Mouse (Mus musculus) frontal cortex, postnatal 10 days (tissue): ENCODE data around the gene Ttc28.

ENCODE experiments used
- DNase-seq, 2 experiments: peaks; one replicate each; pipeline ENCODE4 v3.0.0; 2022; ENCODE audit warnings: low spot score in 2 of 2, mixed read lengths in 1 of 2

Gene Ttc28

DNA sequence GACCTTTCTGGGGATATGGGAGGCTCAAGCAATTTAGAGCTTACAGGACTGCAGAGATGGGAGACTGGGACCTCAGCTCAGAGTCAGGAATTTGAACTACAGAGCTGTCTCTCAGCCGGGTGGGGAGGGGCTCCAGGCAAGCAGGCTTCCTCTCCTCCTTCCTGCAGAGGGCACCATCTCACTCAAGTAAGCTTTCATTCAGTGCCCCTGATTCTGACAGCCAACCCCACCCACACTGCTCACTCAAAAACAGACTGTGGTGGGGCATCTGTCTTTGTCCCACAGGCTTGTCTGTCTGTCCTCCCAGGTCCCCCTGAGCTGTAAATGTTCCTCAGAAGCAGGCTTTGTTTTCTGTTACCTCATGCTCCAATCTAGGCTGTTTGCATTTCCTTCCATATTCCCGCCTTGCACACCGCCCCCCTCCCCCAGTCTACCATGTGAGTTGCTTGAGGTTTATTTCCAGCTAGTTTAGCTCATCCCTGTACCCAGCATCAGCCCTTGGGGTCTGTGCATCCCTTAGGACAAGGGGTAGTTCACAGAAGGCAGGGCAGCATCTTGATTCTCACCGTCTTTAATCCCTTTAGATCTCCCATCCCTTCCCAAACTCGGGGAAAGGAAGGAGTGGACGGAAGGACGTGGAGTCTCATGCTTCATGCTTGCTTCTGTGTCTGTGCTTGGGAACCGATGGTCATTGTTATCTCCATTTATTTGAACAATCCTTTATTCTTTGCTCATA, 328.5 kb downstream of the Ttc28 start:
- DNase-seq: no peak

DNA sequence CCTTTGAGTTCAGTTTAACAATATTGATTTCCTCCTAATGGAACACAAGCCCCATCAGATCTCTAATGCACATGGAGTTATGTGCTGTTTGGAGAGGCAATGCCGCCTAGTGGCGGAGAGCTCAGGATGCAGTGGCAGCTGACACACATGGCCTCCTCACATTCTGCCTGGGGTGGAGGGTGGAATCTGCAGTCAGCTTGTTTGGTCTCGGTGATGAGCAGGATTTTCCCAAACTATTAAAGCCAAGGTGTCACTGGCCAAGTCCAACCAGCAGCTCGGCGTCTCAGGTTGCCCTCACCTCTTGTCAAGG, 329.0 kb downstream of the Ttc28 start:
- peak in 1 of 2 experiments; percentile 57 for DNase-seq

GRCm38 (mm10) chr5:111213935-111214450, 334.4 kb downstream of the Ttc28 start:
- no peak for DNase-seq

GRCm38 (mm10) chr5:111214890-111215289, 335.3 kb downstream of the Ttc28 start:
- no peak for DNase-seq

GRCm38 (mm10) chr5:111215722-111216121, 336.1 kb downstream of the Ttc28 start:
- no peak for DNase-seq

DNA sequence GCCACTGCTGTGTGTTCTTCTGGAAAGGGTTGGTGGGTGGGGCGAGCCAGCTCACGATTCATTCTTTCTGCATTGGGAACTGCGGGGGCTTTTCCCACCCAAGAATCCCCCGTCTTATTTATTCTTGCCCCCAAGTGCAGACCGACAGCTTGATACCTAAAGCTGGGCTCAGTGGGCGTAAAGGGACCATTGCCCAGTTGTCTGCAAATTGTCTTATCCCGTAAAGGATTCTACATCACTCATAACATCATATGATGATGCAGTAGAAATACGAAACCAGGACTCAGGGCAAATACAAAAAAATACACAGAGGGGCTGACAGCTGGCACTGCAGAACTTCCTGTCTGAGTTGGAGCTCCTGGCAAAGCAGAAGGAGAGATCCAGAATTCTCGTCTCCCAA, 336.6 kb downstream of the Ttc28 start:
- DNase-seq: no peak

DNA sequence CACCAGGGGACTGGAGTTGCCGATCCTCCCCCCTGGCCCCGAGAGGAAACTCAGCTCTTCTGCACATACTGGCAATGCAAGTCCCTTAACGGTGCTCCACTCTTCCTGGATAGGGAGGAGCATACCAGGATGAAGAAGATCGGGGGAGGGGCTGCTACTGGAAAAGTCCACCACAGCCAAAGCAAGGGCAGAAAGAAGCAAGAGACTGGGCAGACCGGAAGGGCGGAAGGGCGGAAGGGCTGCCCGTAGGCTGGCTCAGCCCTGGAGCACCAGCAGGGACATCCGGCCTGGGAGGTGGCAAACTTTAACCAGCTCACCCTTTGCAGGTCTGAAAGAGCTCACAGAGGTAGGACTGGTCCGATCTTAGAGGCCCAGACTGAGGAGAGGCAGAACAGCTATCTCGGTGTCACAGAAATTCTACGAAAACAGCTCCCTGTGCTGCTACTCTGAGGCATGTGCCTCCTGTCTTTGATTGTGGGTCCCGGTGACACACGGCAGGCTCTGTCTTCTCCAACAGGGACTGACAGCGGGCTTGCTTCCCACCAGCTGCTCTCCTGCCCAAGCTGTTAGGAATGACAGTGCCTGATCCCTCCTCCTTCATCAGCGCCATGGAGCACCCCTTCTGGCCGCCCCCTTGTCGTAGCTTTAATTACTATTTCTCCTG, 338.0 kb downstream of the Ttc28 start:
- DNase-seq: no peak

- DNase-seq: no peak
Observed at GRCm38 (mm10) chr5:111218111-111218891, 338.7 kb downstream of the Ttc28 start.

DNA sequence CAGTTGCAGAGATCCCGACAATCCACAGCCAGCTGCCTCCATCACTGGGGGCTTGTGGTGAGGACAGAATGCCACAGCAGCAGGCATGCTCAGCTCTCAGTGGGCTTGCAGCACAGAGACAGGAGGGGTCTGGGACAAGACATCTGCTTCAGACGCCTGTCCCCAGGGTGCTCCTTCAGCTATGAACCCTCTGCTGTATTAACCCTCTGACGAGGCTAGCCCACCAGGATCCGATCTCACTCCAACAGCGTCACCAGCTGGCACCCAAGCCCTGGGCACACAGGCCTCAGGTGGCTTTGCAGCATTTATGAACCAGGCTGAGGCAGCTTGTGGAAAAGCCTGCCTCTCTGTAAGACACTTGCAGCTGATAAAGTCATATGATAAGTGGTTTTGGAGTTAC, 339.4 kb downstream of the Ttc28 start:
- no peak for DNase-seq

DNA sequence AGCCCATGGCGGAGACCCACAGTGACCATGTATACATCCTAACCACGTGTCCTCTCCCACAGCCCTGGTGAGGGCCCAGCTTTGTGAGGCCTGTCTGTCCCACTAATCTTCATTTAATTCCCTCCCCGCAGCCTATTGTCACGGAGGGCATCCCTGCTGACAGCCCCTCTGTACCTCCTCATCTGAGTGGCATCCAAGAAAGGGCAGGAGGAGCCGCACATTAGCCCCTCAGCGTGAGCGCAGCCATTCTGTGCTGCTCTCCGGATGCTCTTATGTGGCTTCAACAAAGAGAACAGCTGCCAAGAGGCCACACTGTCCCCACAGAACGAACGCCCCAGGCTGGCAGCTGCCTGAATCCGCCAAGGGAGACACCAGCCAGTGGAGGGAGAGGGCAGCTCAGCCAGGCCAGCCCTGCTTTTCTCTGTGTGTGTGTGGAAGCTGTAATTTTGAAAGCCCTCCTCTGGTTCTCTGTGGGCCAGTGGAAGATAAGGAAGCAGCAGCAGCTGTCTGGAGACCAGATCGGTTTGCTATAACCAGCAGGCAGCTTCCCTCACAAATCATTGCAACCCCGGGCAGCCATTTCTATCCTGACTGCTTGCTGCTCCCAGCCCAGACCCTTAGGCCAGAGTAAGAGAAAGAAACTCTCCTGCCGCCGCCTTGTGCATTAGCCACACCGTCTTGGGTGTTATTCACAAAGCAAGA, 341.2 kb downstream of the Ttc28 start:
- no peak for DNase-seq

- no peak for DNase-seq
Observed at GRCm38 (mm10) chr5:111222820-111223219, 343.2 kb downstream of the Ttc28 start.

DNA sequence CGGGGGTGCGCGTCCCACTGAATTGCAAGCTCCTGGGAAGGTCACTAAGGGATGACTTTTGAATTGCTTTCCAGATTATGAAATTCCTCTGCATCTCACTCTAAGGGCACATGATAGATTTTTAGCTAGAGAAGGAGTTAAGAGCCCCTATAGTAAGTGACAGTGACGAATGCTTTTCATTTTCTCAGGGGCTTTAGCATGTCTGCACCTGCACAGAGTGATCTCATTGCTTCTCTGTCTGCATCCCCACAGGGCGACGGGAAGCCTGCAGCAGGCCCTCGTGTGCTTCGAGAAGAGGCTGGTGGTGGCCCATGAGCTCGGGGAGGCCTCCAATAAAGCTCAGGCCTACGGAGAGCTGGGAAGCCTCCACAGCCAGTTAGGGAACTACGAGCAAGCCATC, 345.7 kb downstream of the Ttc28 start:
- no peak for DNase-seq

DNA sequence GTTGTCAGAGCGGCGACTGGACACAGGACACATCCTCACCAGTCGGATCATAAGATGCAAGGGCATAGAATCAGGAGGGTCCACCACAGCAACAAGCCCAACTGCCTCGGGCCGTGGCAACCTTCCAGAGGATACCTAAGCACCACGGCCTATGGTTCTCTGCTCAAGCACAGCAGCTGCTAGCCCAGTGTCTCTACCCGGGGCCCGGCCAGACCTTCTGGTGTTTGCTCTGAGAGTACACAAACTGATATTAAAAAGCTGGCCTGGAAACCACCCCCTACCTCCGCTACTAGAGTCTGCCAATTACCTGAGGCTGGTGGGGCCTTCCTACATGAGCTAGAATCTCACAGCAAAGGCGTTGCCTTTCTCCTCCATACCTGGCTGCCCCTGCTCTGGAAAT, 346.9 kb downstream of the Ttc28 start:
- no peak for DNase-seq

- no peak for DNase-seq
Observed at GRCm38 (mm10) chr5:111227850-111228249, 348.2 kb downstream of the Ttc28 start.

GRCm38 (mm10) chr5:111228302-111229040, 348.9 kb downstream of the Ttc28 start:
- peak in 1 of 2 experiments; percentile 39 for DNase-seq

GRCm38 (mm10) chr5:111229041-111229394, 349.4 kb downstream of the Ttc28 start:
- DNase-seq: no peak

DNA sequence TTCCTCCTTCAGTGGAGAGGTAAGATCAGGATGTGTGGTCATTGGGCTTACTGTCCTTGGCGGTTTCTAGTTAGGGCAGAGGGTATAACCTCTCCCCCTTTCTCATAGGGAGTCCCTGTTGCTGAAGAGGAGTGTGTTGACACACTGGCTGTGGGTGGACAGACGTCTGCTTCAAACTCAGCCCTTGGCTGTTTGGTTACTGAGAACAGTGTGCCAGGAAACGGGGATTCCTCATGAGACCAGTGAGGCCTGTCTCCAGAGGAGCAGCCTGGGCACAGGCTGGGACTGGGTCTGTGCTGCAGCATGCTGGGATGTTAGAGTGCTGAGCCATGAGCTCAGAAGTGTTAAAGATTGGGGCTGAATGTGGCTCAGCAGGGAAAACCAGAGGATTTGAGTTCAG, 350.1 kb downstream of the Ttc28 start:
- DNase-seq: no peak

DNA sequence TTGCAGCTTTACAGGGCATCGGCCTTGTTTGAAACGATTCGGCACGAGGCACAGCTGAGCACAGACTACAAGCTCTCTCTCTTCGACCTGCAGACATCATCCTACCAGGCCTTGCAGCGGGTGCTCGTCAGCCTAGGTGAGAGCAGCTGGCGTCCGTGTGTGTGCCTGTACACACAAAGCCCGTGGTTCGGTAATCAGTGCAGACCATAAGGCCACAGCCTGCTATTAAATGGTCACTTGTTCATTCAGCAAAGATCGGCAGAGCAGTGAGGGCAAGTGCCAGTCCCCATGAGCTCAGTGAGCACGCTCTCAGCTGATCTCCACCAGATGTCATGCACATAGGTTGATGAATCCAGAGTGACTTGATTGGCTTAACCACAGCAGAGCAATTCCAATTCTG, 351.4 kb downstream of the Ttc28 start:
- no peak for DNase-seq

GRCm38 (mm10) chr5:111231769-111232168, 352.2 kb downstream of the Ttc28 start:
- DNase-seq: no peak

GRCm38 (mm10) chr5:111233022-111233709, 353.6 kb downstream of the Ttc28 start:
- DNase-seq: no peak

- DNase-seq: no peak
Observed at GRCm38 (mm10) chr5:111235131-111235530, 355.5 kb downstream of the Ttc28 start.
